Mouse (Mus musculus) frontal cortex, adult (tissue): Measurements from ENCODE around the gene Ankrd53.

Experiments used
- ATAC-seq: cut with Nextera tagmentation; 2 replicates; pipeline ENCODE4 v1.9.2; 2017; ENCODE audit warnings: mild to moderate bottlenecking, moderate library complexity, mixed read lengths; ENCODE audit not compliant: low TSS enrichment

Ankrd53 gene

DNA sequence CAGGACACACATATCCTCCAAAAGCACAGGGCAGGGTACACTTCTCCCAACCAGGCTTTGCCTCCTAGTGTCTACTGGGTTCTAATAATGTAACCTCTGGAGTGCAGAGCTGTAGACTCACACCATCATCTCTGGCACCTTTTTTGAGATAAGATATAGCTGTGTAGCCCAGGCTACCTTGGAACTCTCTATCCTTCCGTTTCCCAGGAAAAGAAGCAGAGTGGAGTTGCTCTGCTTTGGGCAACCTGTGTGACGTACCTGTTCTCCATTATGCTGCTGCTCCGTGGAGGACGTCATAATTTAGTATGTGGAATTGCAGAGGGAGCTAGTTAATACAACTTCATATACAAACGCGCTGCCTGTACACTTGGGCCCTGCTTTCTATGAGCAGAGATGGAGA lies at the start of gene Ankrd53:
TSS of gene Ankrd53 (plus strand) at position 301 of the 400 bp plus-strand sequence.
- ATAC-seq, result no peak

DNA sequence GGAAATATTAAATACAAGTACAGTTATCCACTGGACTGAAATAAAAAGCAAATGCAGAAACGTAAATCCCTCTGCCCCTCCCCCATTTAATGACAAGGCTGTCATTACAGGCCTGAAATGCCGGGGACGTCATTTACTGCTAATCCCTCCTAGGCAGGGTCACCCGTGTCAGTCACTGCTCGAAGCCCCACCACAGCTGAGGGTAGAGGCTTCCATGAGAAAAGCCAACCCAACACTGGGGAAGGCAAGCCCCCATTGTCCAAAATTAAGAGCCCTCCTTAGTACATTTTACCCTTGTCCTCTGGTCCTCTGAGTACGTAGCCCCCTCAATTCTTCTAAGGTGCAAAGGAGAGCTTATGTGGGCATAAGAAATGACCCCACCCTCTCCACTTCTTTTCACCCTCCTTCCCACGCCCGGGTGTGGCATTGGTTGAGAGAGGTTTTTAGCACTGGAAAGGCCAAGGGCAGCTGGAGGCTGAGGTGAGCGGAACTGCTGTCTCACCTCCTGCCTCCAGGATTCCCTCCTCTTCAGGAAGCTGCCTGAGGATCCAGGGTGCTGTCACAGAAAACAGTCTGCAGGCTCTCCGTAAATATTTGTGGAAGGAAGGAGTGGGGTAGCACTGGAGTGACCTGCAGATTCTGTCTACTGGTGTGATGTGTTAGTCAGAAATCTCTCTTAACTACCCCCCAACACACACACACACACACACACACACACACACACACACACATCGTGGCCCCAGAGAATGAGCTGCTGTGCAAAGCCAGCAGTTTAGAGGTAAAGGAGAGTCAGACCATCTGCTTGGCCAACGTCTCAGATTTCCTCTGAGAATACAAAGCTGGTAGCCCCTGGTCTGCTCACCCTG lies 48.9 kb upstream of the Ankrd53 start:
- no peak for ATAC-seq

DNA sequence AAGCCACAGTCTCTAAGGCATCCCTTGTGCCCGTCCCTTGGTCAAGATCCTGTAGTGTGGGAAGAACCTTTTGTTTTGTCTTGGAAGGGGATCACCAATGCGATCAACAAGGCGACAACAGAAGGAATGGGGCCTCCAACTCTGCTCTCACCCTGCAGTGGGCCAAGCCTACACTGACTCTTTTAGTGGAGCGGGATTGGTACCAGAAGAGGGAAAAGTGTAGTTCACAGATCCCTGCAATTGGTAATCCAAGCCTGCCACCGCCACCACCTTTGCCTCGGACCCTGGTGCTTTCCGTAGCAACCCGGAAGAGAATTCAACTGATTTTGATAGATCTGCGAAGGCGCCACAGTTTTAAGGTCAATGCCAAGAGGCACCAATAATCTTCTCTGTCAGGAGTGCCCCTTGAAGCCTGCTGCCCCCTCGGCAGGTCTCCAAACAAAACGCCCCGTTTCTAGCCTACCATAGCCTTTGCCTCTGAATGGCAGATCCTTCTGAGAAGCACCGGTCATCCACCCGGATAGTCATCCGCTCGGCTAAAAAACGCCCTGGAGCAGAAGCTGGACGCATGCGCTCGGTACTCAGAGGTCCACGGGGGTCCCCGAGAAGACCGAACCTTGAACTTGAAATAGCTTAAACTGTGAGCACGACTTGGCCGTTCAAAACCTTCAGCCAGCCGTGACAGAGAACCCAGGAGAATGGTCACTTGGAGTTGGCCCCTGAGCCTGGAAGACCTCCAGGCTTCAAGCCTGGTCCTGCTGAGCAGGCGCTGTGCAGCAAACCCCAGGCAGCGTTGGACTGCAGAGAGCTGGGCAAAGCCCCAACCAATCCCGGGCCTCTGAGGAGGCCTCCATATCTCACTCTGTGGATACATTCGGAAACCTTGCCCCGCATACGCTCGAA lies 48.0 kb upstream of the Ankrd53 start:
- ATAC-seq, result no peak

DNA sequence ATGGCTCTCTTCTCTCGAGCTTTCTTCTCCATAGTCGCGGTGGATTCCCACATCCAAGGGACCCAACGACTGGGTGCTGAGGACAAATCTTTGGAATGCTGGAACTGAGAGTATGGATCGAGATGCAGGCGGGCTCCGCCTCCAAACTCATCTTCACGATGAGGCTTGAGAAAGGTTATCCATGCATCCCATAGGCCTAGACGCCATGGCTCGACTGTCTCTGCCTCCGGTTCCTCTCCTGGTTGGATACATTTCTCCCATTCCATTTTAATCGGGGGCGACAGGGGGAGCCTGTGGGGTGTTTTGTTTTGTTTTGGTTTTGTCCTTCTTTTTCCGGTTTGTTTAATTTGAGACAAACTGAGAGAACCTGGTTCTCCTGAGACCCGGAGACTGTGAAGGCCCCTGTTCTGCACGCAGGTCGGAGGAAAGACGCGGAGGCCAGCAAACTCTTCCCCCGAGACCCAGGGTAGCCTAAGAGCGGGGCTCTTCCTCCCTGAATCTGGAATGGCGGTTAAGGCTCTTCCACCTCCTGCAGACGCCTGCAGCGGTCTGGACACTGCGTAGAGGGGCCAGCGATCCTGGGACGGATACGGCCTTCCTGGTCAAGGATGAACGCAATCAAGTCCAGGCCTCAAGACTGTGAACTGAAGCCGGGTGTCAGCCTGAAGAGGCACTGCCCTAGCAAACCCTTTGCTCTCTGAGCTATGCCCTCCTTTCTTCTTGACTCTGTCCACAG lies 46.8 kb upstream of the Ankrd53 start:
- ATAC-seq, result no peak

DNA sequence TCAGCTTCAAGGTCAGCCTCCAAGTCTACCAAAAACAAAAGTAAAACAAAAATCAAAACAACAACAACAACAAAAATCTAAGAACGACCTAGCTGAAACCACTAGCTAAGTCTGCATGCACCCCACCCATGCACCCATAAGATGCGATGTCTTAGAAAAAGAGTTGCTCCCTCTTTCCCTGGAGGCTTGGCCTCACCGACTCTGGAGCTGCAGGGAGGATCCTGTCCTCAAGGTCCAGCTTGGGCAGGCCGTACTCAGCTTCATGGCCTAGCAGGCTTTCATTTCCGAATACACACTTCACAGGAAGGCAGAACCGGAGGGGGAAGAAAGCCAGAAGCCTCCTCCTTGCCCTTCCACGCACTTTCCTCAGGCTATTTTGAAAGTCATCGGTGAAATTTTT lies 45.4 kb upstream of the Ankrd53 start:
- no peak for ATAC-seq

DNA sequence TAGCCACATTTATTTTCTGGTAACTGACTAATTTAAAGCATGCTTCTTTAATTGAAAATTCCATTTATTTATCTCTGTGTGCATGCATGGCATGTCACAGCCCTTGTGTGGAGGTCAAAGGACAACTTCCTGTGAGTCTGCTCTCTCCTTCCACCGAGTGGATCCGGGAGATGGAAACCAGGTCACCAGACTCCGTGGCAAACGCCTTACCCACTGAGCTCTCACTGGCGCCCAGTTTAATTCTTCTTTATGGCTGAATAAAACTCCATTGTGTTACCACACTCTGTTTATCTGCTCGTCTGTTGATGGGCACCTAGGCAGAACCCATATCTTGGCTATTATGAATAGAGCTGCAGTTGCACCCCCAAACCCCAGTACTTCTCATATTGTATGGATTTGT lies 39.9 kb upstream of the Ankrd53 start:
- no peak for ATAC-seq

DNA sequence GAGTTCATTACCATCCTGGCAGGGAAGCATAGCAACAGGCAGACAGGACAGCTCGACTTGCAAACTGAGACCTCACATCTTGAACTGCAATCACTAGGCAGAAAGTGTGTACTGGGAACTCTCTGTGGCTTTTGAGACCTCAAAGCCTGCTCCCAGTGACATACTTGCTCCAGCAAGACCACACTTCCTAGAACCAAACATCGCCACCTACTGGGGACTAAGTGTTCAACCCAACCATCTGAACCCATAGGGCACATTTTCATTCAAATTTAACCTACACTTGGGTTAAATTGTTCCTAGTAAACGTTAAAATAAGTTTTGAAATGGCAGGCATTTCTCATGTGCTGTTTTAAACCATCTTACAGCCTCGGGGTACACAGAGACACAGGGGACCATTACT lies 35.3 kb upstream of the Ankrd53 start:
- no peak for ATAC-seq

DNA sequence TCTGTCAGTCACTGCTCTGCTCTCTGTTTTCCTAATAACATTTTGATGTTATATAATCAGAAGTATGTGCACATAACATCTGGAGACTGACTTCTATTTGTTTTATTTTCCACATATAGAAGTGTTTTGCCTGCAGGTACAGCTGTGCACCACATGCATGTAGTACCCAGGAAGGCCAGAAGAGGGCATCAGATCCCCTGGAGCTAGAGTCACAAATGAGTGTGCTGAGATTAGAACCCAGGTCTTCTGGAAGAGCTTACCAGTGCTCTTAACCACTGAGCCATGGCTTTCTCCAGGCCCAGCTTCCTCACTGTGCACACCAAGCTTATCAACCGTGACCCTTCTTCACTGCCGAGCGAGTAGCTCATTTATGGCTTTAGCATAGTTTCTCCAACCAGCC lies 34.0 kb upstream of the Ankrd53 start:
- no peak for ATAC-seq

DNA sequence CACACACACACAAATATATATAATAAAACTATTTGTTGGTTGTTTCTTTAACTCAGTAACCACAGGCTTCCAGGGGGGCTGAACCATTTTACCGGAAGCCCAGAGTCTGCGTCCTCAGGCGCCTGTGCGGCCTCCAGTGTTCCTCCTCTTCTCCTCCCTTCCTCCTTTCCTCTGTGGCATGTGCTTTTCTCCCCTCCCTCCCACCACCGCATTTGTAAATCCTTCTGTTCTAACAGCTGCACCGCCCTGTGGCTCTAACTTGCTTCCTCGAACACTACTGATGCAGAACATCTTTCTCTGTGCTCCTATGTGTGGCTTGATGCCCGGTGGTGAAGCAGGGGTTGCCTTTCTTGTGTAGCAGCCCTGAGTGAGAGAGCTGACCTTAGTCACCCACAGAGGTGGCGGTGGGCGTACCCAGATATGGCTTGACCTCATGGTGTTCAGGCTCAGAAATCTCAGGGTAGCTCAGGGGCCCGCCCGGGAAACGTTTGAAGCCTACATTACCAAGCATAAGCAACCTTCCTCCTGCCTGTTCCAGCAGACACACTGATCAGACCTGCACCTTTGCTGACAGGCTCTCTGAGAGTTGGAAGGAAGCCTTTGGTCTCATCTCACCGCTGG lies 33.0 kb upstream of the Ankrd53 start:
- no peak for ATAC-seq

DNA sequence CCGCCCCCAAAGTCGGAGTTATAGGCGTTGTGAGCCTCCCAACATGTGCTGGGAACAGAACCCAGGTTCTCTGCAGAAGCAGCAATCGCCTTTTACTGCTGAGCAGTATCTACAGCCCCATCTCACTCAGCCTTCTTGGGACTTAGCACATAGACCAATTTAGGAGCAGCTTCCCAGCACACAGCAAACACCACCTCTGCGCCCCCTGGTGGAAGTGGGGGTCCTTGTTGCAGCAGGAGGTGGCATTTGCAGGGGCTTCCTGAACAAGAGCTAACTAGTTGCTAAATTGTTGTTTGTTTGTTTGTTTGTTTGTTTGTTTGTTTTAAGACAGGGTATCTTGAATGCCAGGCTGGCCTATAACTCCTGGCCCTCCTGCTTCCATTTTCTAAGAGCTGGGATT lies 31.3 kb upstream of the Ankrd53 start:
- peak; percentile 55; the same call in 1 of the 2 replicates for ATAC-seq

DNA sequence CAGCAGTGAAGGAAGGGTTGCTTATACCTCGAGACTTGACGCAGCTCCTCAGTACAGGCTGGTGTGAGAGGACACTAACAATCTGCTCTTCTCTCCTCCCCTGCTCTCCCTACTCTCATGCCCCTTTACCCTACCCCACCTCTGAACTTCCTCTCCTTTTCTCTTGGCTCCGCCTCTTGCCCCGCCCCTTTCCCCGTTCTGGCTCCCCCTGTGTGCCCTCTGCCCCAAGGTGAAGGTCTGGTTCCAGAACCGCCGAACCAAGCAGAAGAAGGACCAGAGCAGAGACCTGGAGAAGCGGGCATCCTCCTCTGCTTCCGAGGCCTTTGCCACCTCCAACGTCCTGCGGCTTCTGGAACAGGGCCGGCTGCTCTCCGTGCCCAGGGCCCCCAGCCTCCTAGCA lies 25.1 kb upstream of the Ankrd53 start:
- no peak for ATAC-seq

DNA sequence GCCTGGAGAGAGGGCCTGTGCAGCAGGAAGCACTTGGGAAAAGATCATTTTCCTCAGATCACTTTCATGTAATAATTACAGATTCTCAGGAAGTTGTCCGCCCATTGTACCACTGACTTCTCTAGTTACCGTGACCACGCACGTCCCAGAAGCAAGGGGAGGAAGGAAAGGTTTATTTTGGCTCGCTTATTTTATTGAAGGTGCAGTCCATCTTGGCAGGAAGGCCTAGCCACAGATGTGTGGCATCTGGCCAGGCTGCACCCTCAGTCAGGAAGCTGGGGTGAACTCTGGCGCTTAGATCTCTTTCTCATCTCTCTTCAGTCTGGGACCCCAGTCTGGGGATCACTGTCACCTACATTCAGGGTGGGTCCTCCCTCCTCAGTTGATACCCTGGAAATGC lies 23.8 kb upstream of the Ankrd53 start:
- ATAC-seq, result no peak

DNA sequence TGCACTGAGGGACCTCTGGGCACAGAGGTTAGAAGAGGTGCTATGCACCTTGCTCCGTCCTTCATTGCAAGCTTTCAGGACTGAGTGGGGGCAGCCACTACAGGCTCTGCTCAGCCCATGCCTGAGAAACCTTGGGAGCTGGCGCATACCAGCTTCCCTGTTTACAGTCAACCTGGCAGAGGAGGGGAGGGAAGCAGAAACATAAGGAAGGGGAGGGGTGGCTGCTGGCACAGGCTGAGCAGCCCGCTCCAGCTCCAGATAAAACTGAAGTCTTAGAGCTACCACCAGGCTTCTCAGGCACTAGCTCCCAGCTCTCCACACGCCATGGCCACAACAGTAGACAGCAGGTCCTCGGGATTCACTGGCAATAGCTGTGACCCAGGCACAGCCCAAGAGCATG lies 19.7 kb upstream of the Ankrd53 start, which contains the start of gene Atp6v1b1:
TSS of gene Atp6v1b1 (plus strand) at position 230 of the 400 bp plus-strand sequence.
- no peak for ATAC-seq

DNA sequence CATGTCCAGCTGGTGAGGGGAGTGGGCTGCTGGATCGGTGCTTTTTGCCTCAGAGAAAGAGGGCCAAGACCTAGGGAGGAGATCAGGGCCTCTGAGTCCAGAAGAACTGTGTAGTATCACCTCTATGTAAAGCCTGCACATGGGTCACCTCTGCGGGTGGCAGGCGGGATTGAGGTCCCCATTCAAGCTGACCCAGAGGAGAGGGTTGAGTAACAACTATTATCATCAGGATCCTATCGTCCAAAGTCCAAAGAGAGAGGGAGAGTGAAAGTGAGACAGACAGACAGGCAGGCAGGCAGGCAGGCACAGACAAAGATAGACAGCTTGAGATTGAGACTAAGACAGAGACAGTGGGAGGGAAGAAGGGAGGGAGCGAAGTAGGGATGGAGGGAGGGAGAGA lies 19.2 kb upstream of the Ankrd53 start:
- no peak for ATAC-seq

DNA sequence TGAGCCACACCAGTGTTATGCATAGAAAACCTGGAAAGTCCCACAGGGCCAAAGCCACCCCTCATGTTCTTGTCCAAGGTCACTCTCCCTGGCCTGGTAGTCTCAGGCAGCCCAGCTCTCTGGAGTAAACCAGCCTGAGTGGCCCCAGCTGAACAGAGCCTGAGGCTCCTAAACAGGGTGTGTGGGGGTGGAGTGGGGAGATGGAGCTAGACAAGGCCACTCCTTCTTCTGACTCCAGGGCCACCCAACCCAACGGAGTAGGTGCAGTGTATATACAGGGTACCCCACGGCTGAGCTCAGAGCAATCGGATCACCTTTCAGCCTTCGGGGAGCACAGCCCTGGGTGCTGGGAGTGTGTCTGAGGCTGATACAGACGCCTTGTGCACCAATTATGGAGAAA lies 18.3 kb upstream of the Ankrd53 start:
- ATAC-seq, result no peak

DNA sequence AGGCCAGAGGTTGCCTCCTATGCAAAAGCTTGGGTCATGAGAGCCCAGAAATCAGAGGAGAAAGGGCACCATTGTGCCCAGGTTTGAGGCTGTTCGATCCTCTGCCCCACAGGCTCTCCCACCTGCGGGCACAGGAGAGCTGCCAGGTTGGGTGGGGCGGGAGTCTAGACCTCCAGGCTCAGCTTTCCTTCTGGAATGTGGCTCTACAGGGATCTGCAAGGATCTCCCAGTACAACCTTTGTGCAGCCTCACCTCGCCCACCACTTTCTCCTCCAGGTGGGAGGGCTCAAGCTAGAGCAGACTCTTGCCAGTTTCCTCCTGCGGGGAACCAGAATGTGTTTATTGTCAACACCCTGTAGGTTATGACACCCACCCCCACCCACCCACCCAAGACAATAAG lies 17.9 kb upstream of the Ankrd53 start:
- no peak for ATAC-seq

DNA sequence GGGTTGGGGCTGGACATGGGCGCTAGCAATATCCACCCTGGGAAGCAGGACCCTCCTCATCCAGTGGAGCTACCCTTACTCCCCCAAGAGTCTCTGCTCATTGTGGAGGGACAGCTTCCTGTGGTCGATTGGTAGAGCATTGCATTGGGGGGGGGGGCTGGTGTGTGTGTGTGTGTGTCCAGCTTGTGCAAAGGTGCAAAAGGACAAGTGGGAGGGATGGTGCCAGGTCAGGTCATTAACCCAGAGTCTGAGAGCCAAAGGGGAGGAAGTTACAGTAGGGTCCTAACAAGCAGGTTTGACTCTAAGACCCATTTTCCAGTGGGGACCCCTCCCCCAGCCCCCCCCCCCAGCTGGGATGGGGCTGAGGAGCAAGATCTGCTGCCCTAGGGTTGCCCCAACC lies 17.0 kb upstream of the Ankrd53 start:
- no peak for ATAC-seq

DNA sequence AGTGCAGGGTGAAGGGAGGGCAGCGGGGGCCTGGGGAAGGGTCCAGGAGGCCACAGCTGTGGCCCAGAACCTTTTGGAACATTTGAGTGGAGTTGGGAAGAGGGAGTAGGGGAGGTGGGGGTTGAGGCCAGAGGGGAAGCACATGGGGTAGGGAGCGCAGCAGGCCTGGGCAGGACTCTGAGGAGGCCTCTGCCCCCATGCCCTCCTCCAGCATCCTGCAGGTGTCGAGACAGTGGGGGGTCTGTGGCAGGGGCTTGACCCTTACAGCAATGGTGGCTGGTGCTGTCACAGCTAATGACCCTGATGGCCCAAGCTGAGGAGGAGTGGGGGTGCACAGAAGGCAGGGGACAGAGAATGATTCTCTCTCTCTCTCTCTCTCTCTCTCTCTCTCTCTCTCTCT lies 13.2 kb upstream of the Ankrd53 start:
- ATAC-seq, result no peak

DNA sequence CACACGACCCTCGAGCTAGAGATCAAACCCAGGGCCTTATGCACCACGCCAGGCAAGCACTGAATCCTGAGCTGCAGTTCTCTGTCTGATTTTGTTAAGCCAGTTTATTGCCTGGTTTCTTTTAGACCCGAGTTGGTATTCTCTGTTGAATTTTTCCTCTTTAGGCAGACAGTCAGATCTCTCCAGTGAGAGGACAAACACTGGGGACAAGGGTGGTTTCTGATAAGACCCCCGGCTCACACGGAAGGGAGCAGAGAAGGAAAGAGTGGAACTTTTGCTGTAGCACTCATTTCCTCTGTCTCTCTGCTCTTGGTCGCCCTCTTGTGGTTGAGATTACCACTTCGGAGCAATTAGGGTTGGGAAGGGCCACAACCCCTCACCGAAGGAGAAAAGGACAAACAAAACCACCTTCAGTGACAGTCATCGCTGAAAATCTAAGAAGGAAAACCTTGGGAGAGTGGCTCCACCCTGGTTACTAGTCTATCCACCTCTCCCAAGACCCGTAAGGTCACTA lies 12.2 kb upstream of the Ankrd53 start:
- peak; percentile 77; the same call in 1 of the 2 replicates for ATAC-seq

DNA sequence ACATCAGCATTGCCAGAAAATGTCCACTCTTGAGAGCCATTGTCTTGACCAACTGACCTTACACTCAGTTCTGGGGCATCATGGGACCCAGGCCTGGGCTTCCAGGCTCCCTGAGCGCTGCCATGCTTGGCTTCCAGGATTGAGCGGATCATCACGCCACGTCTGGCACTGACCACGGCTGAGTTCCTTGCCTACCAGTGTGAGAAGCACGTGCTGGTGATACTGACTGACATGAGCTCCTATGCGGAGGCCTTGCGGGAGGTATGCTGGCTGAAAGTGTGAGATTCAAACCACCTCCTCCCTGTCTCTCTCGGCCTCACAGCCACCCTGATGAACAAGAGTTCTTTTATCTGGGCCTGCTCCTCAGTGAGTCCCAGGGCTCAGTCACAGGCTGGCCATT lies 6.4 kb upstream of the Ankrd53 start:
- ATAC-seq, result no peak

DNA sequence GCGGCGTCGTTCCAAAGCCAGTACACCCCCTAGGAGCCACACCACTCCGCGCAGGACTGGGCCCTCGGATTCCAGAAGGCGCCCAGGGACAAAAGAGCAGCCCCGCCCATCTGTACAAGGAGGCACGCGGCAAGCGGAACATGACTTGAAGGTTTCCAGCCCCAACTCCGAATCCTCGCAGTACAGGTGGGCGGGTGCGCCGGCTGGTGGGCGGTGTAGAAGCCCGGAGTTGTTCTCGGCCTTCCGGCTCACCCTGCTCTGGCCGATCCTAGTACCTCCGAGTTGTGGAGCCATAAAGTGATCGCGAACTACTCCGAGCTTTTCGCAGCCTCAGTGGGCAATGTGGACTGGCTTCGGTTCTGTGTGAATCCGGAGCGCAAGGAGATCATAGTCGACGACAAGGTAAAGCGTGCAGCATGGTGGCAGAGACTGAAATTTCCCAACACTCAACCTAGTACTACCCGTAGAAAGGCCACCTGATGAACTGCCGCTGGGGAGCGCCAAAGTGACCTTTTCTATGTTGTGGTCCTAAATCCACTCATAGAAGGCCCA lies 512 bp downstream of the Ankrd53 start:
- ATAC-seq, result no peak
